Mouse (Mus musculus) MEL (cell line): ENCODE measurements around the gene Zfp54. TPM values are rescaled to one million over a fixed set of nuclear protein-coding genes. Genes with fewer than 3 reads are reported as not detected.
"Not testable (repeated sequence)": the region's sequence is repeated elsewhere in the genome, so short reads cannot be mapped to it uniquely, and the experiment has no call there.

ENCODE experiments used
- DNase-seq: peaks from one replicate; pipeline ENCODE4 v3.0.0; 2011; ENCODE audit warnings: low read depth, low spot score
- H3K27ac ChIP-seq: 2 replicates; pipeline ENCODE4 v1.5.1; 2012; ENCODE audit warnings: low read depth, mild to moderate bottlenecking, control low read depth, low read length, moderate library complexity; ENCODE audit not compliant: control insufficient read depth
- H3K27me3 ChIP-seq, 2 experiments: fragments of 150-350 bp in 1 of 2; sonication (generic) in 1 of 2; 2 replicates each; pipeline ENCODE4 v1.6.1; 2012; ENCODE audit warnings: low read length in 2 of 2, mild to moderate bottlenecking in 2 of 2, improper control_type of control experiment in 1 of 2, moderate library complexity in 1 of 2; ENCODE audit not compliant: insufficient read depth in 2 of 2, control insufficient read depth in 1 of 2
- H3K36me3 ChIP-seq, 2 experiments: 2 replicates each; pipeline ENCODE4 v1.6.1; 2012 to 2014; ENCODE audit warnings: low read length in 2 of 2, improper control_type of control experiment in 1 of 2, inconsistent platforms in 1 of 2, mild to moderate bottlenecking in 1 of 2; ENCODE audit not compliant: insufficient read depth in 2 of 2, control insufficient read depth in 1 of 2
- H3K4me1 ChIP-seq, 2 experiments: fragments of 150-350 bp in 1 of 2; sonication (generic) in 1 of 2; 2 replicates each; pipeline ENCODE4 v1.6.1; 2012; ENCODE audit warnings: low read length in 2 of 2, improper control_type of control experiment in 1 of 2, mild to moderate bottlenecking in 1 of 2; ENCODE audit not compliant: insufficient read depth in 2 of 2, control insufficient read depth in 1 of 2
- H3K4me3 ChIP-seq, 2 experiments: fragments of 150-350 bp in 1 of 2; sonication (generic) in 1 of 2; 2 replicates each; pipeline ENCODE4 v1.5.1; 2012; ENCODE audit warnings: low read depth in 2 of 2, low read length in 2 of 2, mild to moderate bottlenecking in 2 of 2, moderate library complexity in 2 of 2, control low read depth in 1 of 2, improper control_type of control experiment in 1 of 2; ENCODE audit not compliant: control insufficient read depth in 1 of 2, insufficient read depth in 1 of 2
- H3K79me2 ChIP-seq: 2 replicates; pipeline ENCODE4 v1.6.1; 2012; ENCODE audit warnings: mild to moderate bottlenecking, low read length, moderate library complexity; ENCODE audit not compliant: control insufficient read depth, poor library complexity, insufficient read depth
- H3K9ac ChIP-seq: 2 replicates; pipeline ENCODE4 v1.6.1; 2012; ENCODE audit warnings: low read depth, mild to moderate bottlenecking, control low read depth, low read length, moderate library complexity; ENCODE audit not compliant: control insufficient read depth, poor library complexity, severe bottlenecking
- H3K9me3 ChIP-seq: fragments of 150-350 bp; sonication (generic); replicated peaks from 2 replicates; pipeline ENCODE4 v1.6.1; 2012; ENCODE audit warnings: mild to moderate bottlenecking, low read length, improper control_type of control experiment, moderate library complexity; ENCODE audit not compliant: insufficient read depth
- CTCF ChIP-seq, 3 experiments: IDR thresholded peaks in 2 of 3; conservative IDR thresholded peaks in 1 of 3; 2 replicates each; pipeline ENCODE4 v1.5.1; 2011 to 2012; ENCODE audit warnings: low read length in 3 of 3, low read depth in 2 of 3, mild to moderate bottlenecking in 2 of 3, improper control_type of control experiment in 1 of 3, inconsistent platforms in 1 of 3, mixed read lengths in 1 of 3, moderate library complexity in 1 of 3; ENCODE audit not compliant: control insufficient read depth in 1 of 3, insufficient read depth in 1 of 3, poor library complexity in 1 of 3, severe bottlenecking in 1 of 3
- EP300 ChIP-seq, 2 experiments: IDR thresholded peaks; 2 replicates each; pipeline ENCODE4 v1.6.1; 2011; ENCODE audit warnings: improper control_type of control experiment in 2 of 2, low read length in 2 of 2, low read depth in 1 of 2, mild to moderate bottlenecking in 1 of 2
- GATA1 ChIP-seq: IDR thresholded peaks from 2 replicates; pipeline ENCODE4 v1.6.1; 2011; ENCODE audit warnings: low read depth, low read length, improper control_type of control experiment
- MYC ChIP-seq: IDR thresholded peaks from 2 replicates; pipeline ENCODE4 v1.6.1; 2011; ENCODE audit warnings: low read depth, mild to moderate bottlenecking, low read length, improper control_type of control experiment, moderate library complexity
- NELFE ChIP-seq: IDR thresholded peaks from 2 replicates; pipeline ENCODE4 v1.6.1; 2011; ENCODE audit warnings: low read depth, low read length, improper control_type of control experiment
- POLR2AphosphoS5 ChIP-seq: IDR thresholded peaks from 2 replicates; pipeline ENCODE4 v1.6.1; 2012; ENCODE audit warnings: low read depth, borderline replicate concordance, mild to moderate bottlenecking, inconsistent platforms, low read length, moderate library complexity, mixed read lengths
- RCOR1 ChIP-seq: IDR thresholded peaks from 2 replicates; pipeline ENCODE4 v1.6.1; 2012; ENCODE audit warnings: low read depth, mild to moderate bottlenecking, inconsistent platforms, low read length, improper control_type of control experiment
- TAL1 ChIP-seq: IDR thresholded peaks from 2 replicates; pipeline ENCODE4 v1.6.1; 2012; ENCODE audit warnings: mild to moderate bottlenecking, inconsistent platforms, low read length, moderate library complexity, mixed read lengths
- TCF12 ChIP-seq: IDR thresholded peaks from 2 replicates; pipeline ENCODE4 v1.6.1; 2014; ENCODE audit warnings: low read depth, mild to moderate bottlenecking, inconsistent platforms, low read length, improper control_type of control experiment, moderate library complexity
- USF1 ChIP-seq: IDR thresholded peaks from 2 replicates; pipeline ENCODE4 v1.6.1; 2014; ENCODE audit warnings: low read depth, mild to moderate bottlenecking, inconsistent platforms, low read length, improper control_type of control experiment, moderate library complexity
- ZNF384 ChIP-seq: IDR thresholded peaks from 2 replicates; pipeline ENCODE4 v1.6.1; 2012; ENCODE audit warnings: low read depth, mild to moderate bottlenecking, inconsistent platforms, low read length, improper control_type of control experiment
- polyA plus RNA-seq, 2 experiments: library from polyadenylated mRNA; stranded (reverse) in 1 of 2; unstranded in 1 of 2; fragments of >175 nt in 1 of 2; fragments of >200 nt in 1 of 2; gene quantifications; 2 replicates each; pipeline versions ENCODE4 v1.2.1 to v1.2.4; 2012; ENCODE audit warnings: low replicate concordance in 2 of 2, low read depth in 1 of 2; ENCODE audit not compliant: insufficient read length in 2 of 2, insufficient read depth in 1 of 2, missing spikeins in 1 of 2
- total RNA-seq: library from RNA; depleted of rRNA; stranded (reverse); fragments of 300-350 nt; gene quantifications from 2 replicates; pipeline ENCODE4 v1.2.3, GENCODE M21; 2012

Gene Zfp54
- total and polyA plus RNA-seq, 3 experiments, result 1.5 to 2.7 TPM; not detected in 1

- Histone ChIP-seq H3K79me2 (no peaks in the 10 kb centered on the region), H3K27ac (no peak overlapping the region), H3K9me3 (no peaks in the 10 kb centered on the region), H3K9ac (0 out of 2 replicates have a peak overlapping the region, but pooled peaks have one; percentile 4), H3K4me1 (peaks cover 10 to 19% of the 10 kb centered on the region in 2 experiments), H3K4me3 (peak overlapping the region; percentile 26 to 58), H3K36me3 (peaks cover 0 to 17% of the 10 kb centered on the region in 2 experiments; a peak in 2 of 4 replicates), H3K27me3 (no peaks in the 10 kb centered on the region)
- DNase-seq, result peak; percentile 23
- no peak for TF ChIP-seq EP300 (IDR thresholded peaks at IDR 0.05; ENCODE audit: low read depth in 1 of 2, low read length in 2 of 2)
- no peak for TF ChIP-seq NELFE
- no peak for TF ChIP-seq ZNF384
- no peak for TF ChIP-seq POLR2AphosphoS5
- TF ChIP-seq MYC, result no peak
- 0 out of 2 replicates have a peak, but pooled peaks have one; percentile 10 for TF ChIP-seq TAL1
- no peak for TF ChIP-seq USF1
- TF ChIP-seq CTCF (IDR thresholded peaks at IDR 0.05 in 2 of 3, conservative IDR thresholded peaks at IDR 0.05 in 1 of 3; ENCODE audit: control insufficient read depth in 1 of 3, insufficient read depth in 1 of 3, low read depth in 2 of 3, low read length in 3 of 3, poor library complexity in 1 of 3, severe bottlenecking in 1 of 3), result peak in 1 of 3 experiments; percentile 9; a peak in 1 of 6 replicates
- TF ChIP-seq, all 39 proteins: peak for 2
Measured at GRCm38 (mm10) chr17:21473362-21474190, 50.5 kb downstream of the Zfp54 start.

GRCm38 (mm10) chr17:21474729-21475128, 51.7 kb downstream of the Zfp54 start:
- not testable (repeated sequence) for H3K79me2 ChIP-seq, H3K27ac ChIP-seq, H3K4me3 ChIP-seq, DNase-seq, H3K9me3 ChIP-seq, H3K27me3 ChIP-seq, H3K9ac ChIP-seq
- H3K4me1 ChIP-seq, result peaks cover 10 to 19% of the 10 kb centered on the region in 2 experiments
- peaks cover 0 to 17% of the 10 kb centered on the region in 2 experiments; a peak in 2 of 4 replicates for H3K36me3 ChIP-seq

- not testable (repeated sequence) for H3K9ac ChIP-seq, DNase-seq, H3K4me3 ChIP-seq, H3K27ac ChIP-seq, H3K79me2 ChIP-seq, H3K9me3 ChIP-seq, H3K27me3 ChIP-seq
- peak; percentile 42; the same call in 1 of the 2 replicates for TF ChIP-seq TCF12
- TF ChIP-seq RCOR1, result peak; percentile 80
- TF ChIP-seq GATA1, result peak; percentile 56; the same call in 1 of the 2 replicates
- TF ChIP-seq EP300 (IDR thresholded peaks at IDR 0.05; ENCODE audit: low read depth in 1 of 2, low read length in 2 of 2), result peak in 1 of 2 experiments; percentile 32; a peak in 1 of 4 replicates
- peaks cover 0 to 17% of the 10 kb centered on the region in 2 experiments; a peak in 2 of 4 replicates for H3K36me3 ChIP-seq
- peaks cover 10 to 19% of the 10 kb centered on the region in 2 experiments for H3K4me1 ChIP-seq
Measured at GRCm38 (mm10) chr17:21475290-21475689, 52.3 kb downstream of the Zfp54 start.

- not testable (repeated sequence) for H3K9ac ChIP-seq, H3K27me3 ChIP-seq, H3K27ac ChIP-seq, H3K79me2 ChIP-seq, DNase-seq, H3K9me3 ChIP-seq, H3K4me3 ChIP-seq
- Histone ChIP-seq H3K36me3 (peaks cover 0 to 17% of the 10 kb centered on the region in 2 experiments; a peak in 2 of 4 replicates), H3K4me1 (peaks cover 8 to 18% of the 10 kb centered on the region in 2 experiments)
Measured at GRCm38 (mm10) chr17:21476351-21476750, 53.3 kb downstream of the Zfp54 start.

- H3K9me3 ChIP-seq, H3K4me1 ChIP-seq, H3K4me3 ChIP-seq, H3K36me3 ChIP-seq, H3K27ac ChIP-seq, H3K27me3 ChIP-seq, DNase-seq, H3K9ac ChIP-seq, H3K79me2 ChIP-seq: not testable (repeated sequence)
Measured at GRCm38 (mm10) chr17:21478103-21478777, 55.2 kb downstream of the Zfp54 start.
